Mouse (Mus musculus): ENCODE measurements around the gene Gm609.

DNA sequence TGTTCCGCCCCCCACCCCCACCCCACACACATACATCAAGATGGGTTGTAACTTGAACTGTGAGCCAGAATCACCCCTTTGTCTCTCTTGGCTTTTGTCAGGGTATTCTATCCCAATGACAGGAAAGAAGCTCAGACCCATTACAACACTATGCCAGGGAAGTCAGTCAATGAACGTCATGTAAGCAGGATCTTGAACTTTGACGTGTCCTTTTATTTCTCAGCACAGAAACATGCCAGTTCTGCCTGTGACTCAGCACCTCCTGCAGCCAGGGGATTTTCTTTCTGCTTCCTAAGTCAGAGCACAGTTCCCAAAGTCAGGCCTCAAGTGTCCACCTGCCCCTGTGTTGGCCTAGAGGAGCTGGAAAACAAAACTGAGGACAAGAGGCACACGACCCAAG lies 115.4 kb downstream of the Gm609 start:
- no peak for TF ChIP-seq CTCF (IDR thresholded peaks at IDR 0.05; ENCODE audit: borderline replicate concordance, insufficient read depth, low read depth, low read length)
- TF ChIP-seq POLR2A (IDR thresholded peaks at IDR 0.05; ENCODE audit: borderline replicate concordance, insufficient read depth, low read length): no peak

Data from cerebellum, adult 2 months (tissue).